Mouse (Mus musculus) midbrain, embryonic 16.5 days (tissue): ENCODE results near the gene Ip6k3. TPM values are rescaled to one million over a fixed set of nuclear protein-coding genes. Genes with fewer than 3 reads are reported as not detected.

Source experiments
- ATAC-seq: fragments of 200-750 bp; cut with Nextera tagmentation; 2 replicates; pipeline ENCODE4 v1.8.0; 2017; ENCODE audit warnings: moderate TSS enrichment
- H3K27ac ChIP-seq: fragments of 300-500 bp; sonication (generic); 2 replicates; pipeline ENCODE4 v1.5.1; 2014; ENCODE audit warnings: mild to moderate bottlenecking, low read length, mixed read lengths
- H3K27me3 ChIP-seq: fragments of 300-500 bp; sonication (generic); 2 replicates; pipeline ENCODE4 v1.6.1; 2014; ENCODE audit warnings: low read depth, low read length, mixed read lengths; ENCODE audit not compliant: control insufficient read depth, insufficient read depth
- H3K36me3 ChIP-seq: fragments of 300-500 bp; sonication (generic); 2 replicates; pipeline ENCODE4 v1.6.1; 2014; ENCODE audit warnings: mild to moderate bottlenecking, low read length, moderate library complexity, mixed read lengths; ENCODE audit not compliant: control insufficient read depth, insufficient read depth
- H3K4me1 ChIP-seq: fragments of 300-500 bp; sonication (generic); 2 replicates; pipeline ENCODE4 v1.6.1; 2014; ENCODE audit warnings: mild to moderate bottlenecking, low read length, mixed read lengths; ENCODE audit not compliant: control insufficient read depth, insufficient read depth
- H3K4me2 ChIP-seq: fragments of 300-500 bp; sonication (generic); 2 replicates; pipeline ENCODE4 v1.6.1; 2014; ENCODE audit warnings: mild to moderate bottlenecking, low read length, mixed read lengths
- H3K4me3 ChIP-seq: fragments of 300-500 bp; sonication (generic); 2 replicates; pipeline ENCODE4 v1.5.1; 2014; ENCODE audit warnings: low read depth, mild to moderate bottlenecking, low read length, moderate library complexity, mixed read lengths
- H3K9ac ChIP-seq: fragments of 300-500 bp; sonication (generic); 2 replicates; pipeline ENCODE4 v1.6.1; 2014; ENCODE audit warnings: low read depth, low read length, mixed read lengths
- H3K9me3 ChIP-seq: fragments of 300-500 bp; sonication (generic); replicated peaks from 2 replicates; pipeline ENCODE4 v1.6.1; 2014; ENCODE audit warnings: mild to moderate bottlenecking, low read length, mixed read lengths; ENCODE audit not compliant: control insufficient read depth, poor library complexity, severe bottlenecking
- WGBS: fragments of 180-500 bp; shearing (Covaris S2); extraction: QIAGEN DNeasy Blood & Tissue Kit; methylation state at CpG from one replicate; pipeline ENCODE4 v1.1.7; 2014; 5-methylcytosine and 5-hydroxymethylcytosine counted together
- polyA plus RNA-seq: library from polyadenylated mRNA; unstranded; fragments of >200 nt; fragmentation: Nextera tagmentation; extraction: Ambion mirVana; gene quantifications from 2 replicates; pipeline ENCODE4 v1.2.1, GENCODE M21; 2015

Gene Ip6k3
- polyA plus RNA-seq, 1 experiment from 2014 or later = 0.15 TPM

- no peak overlapping the region for H3K27ac ChIP-seq
- H3K9me3 ChIP-seq = no peaks in the 10 kb centered on the region
- H3K36me3 ChIP-seq = no peaks in the 10 kb centered on the region
- H3K4me1 ChIP-seq = peaks cover 22% of the 10 kb centered on the region
- no peak overlapping the region for H3K4me2 ChIP-seq
- H3K27me3 ChIP-seq = no peaks in the 10 kb centered on the region
- no peak overlapping the region for H3K9ac ChIP-seq
- ATAC-seq = no peak
- no peak overlapping the region for H3K4me3 ChIP-seq
- 74% methylated on average over 8 of the region's 8 CpGs for WGBS
Measured at GRCm38 (mm10) chr17:27151411-27151810, 16.2 kb downstream of the Ip6k3 start.

- Histone ChIP-seq H3K36me3 (no peaks in the 10 kb centered on the region), H3K4me3 (no peak overlapping the region), H3K4me1 (peaks cover 26% of the 10 kb centered on the region), H3K9ac (no peak overlapping the region), H3K9me3 (no peaks in the 10 kb centered on the region), H3K4me2 (no peak overlapping the region), H3K27me3 (no peaks in the 10 kb centered on the region), H3K27ac (no peak overlapping the region)
- no peak for ATAC-seq
- 67% methylated on average over 7 of the region's 7 CpGs for WGBS
Measured at GRCm38 (mm10) chr17:27150871-27151270, 16.7 kb downstream of the Ip6k3 start.

DNA sequence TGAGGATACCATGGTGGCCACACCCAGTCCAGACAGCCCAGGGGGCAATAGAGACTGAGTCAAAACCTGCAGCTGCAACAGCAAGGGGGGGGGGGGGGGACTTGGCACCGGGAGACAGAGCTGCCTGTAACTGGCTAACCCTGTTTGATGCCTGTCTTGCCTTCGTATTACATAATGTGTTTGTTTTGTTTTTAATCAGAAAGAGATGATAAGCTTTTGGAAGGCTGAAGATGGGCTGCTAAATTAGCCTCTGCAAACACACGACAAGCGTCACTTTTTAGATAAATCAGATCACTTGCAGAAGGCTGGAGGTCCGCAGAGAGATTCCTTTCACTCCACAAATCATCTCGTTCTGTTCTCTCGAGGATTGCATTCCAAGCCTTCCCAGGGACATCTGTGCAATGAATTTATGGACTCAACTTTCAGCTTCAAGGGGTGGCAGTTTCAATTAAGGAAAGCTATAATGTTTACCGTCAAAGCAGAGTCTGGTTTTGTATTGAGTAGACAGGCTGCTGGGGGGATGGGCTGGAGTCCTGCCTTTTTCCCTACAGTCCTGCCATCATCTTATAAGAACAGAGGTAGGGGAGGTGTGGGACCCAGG is 21.2 kb downstream of the Ip6k3 start:
- H3K4me1 ChIP-seq = peaks cover 21% of the 10 kb centered on the region
- no peak overlapping the region for H3K27ac ChIP-seq
- no peaks in the 10 kb centered on the region for H3K36me3 ChIP-seq
- no peak overlapping the region for H3K4me3 ChIP-seq
- 0 out of 2 replicates have a peak overlapping the region, but pooled peaks have one; percentile 6 for H3K9ac ChIP-seq
- no peaks in the 10 kb centered on the region for H3K27me3 ChIP-seq
- WGBS = 25% methylated on average over 8 of the region's 8 CpGs
- no peak for ATAC-seq
- no peak overlapping the region for H3K4me2 ChIP-seq
- H3K9me3 ChIP-seq = no peaks in the 10 kb centered on the region

GRCm38 (mm10) chr17:27144152-27144551 is 23.4 kb downstream of the Ip6k3 start:
- no peak overlapping the region for H3K4me2 ChIP-seq
- H3K4me3 ChIP-seq = no peak overlapping the region
- H3K9ac ChIP-seq = no peak overlapping the region
- H3K9me3 ChIP-seq = no peaks in the 10 kb centered on the region
- H3K36me3 ChIP-seq = no peaks in the 10 kb centered on the region
- ATAC-seq = no peak
- WGBS = 76% methylated on average over 4 of the region's 4 CpGs
- H3K4me1 ChIP-seq = peaks cover 35% of the 10 kb centered on the region
- H3K27ac ChIP-seq = no peak overlapping the region
- H3K27me3 ChIP-seq = no peaks in the 10 kb centered on the region

DNA sequence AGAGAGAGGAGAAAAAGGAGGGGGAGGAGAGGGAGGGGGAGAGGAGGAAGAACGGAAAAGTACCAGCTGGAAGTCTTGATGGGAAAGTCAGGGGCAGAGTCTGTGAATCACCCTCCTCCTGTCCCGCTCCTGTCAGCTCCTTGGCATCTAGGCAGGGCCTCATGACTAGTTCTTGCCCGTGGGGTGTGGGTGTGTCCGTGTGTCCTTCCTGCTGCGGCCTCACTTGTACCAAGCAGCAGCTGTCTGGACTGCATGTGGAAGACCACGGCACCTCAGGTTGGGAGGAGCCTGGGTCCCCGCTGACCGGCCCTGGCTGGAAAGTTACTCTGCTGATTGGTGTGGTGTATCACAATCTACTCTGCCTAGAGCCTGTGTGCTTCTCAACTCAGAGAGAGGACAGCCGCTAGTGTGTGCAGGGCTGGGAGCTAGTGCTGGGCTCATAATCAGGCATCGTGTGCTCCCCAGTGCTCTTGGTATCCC is 25.6 kb downstream of the Ip6k3 start:
- Histone ChIP-seq H3K27me3 (no peaks in the 10 kb centered on the region), H3K4me1 (peaks cover 31% of the 10 kb centered on the region), H3K36me3 (no peaks in the 10 kb centered on the region), H3K9ac (no peak overlapping the region), H3K4me3 (no peak overlapping the region), H3K9me3 (no peaks in the 10 kb centered on the region), H3K27ac (no peak overlapping the region), H3K4me2 (no peak overlapping the region)
- ATAC-seq = no peak
- WGBS = 60% methylated on average over 10 of the region's 10 CpGs

- Histone ChIP-seq H3K27me3 (no peaks in the 10 kb centered on the region), H3K4me3 (no peak overlapping the region), H3K9me3 (no peaks in the 10 kb centered on the region), H3K4me1 (peaks cover 21% of the 10 kb centered on the region), H3K27ac (no peak overlapping the region), H3K36me3 (no peaks in the 10 kb centered on the region), H3K9ac (0 out of 2 replicates have a peak overlapping the region, but pooled peaks have one; percentile 7), H3K4me2 (no peak overlapping the region)
- WGBS = 27% methylated on average over 9 of the region's 9 CpGs
- no peak for ATAC-seq
Measured at GRCm38 (mm10) chr17:27140262-27140661, 27.3 kb downstream of the Ip6k3 start.

GRCm38 (mm10) chr17:27139304-27139703 is 28.3 kb downstream of the Ip6k3 start:
- H3K9ac ChIP-seq = no peak overlapping the region
- H3K27ac ChIP-seq = 0 out of 2 replicates have a peak overlapping the region, but pooled peaks have one; percentile 24
- H3K9me3 ChIP-seq = no peaks in the 10 kb centered on the region
- H3K4me1 ChIP-seq = peaks cover 22% of the 10 kb centered on the region
- no peaks in the 10 kb centered on the region for H3K27me3 ChIP-seq
- ATAC-seq = no peak
- H3K4me3 ChIP-seq = no peak overlapping the region
- H3K4me2 ChIP-seq = no peak overlapping the region
- WGBS = 25% methylated on average over 7 of the region's 7 CpGs
- no peaks in the 10 kb centered on the region for H3K36me3 ChIP-seq

DNA sequence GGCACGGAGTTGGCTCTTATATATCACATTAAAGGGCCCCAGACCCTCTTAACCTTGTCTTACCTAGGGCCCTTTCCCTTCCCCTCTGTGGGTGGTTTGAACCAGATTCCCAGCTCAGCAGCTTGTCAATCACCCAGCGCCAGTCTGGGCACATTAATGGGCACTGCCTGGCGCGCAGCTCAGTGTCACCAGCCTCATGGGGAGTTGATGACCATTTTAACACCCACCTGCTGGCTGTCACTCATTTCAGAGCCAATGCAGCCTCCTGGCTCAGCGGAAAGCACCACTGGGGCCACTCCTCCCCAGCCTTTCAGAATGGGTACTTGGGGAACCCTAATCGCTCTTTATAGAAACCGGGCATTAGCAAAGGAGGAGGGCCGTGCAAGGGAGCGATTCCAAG is 29.2 kb downstream of the Ip6k3 start:
- Histone ChIP-seq H3K4me3 (no peak overlapping the region), H3K4me1 (peaks cover 25% of the 10 kb centered on the region), H3K27me3 (no peaks in the 10 kb centered on the region), H3K9me3 (no peaks in the 10 kb centered on the region), H3K27ac (no peak overlapping the region), H3K9ac (no peak overlapping the region), H3K36me3 (no peaks in the 10 kb centered on the region), H3K4me2 (no peak overlapping the region)
- no peak for ATAC-seq
- 59% methylated on average over 9 of the region's 9 CpGs for WGBS

DNA sequence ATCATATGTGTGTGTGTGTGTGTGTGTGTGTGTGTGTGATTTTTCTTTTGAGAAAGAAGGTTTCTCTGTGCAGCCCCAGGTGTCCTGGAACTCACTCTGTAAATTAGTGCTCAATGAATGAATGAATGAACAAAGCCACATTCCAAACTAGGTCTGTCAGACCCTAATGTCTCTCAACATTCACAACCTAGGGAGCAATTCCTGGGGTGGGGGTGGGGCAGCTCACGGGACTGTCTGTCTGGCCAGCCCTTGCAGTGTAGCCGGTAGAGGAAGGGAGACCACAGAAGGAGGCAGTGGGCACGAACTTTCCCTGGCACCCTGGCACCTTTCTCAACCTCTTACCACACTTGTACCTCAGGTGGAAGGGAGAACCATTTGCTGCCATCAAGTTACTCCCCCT is 32.9 kb downstream of the Ip6k3 start:
- H3K4me3 ChIP-seq = no peak overlapping the region
- no peaks in the 10 kb centered on the region for H3K36me3 ChIP-seq
- H3K27ac ChIP-seq = no peak overlapping the region
- H3K4me2 ChIP-seq = no peak overlapping the region
- H3K9me3 ChIP-seq = no peaks in the 10 kb centered on the region
- ATAC-seq = no peak
- peak overlapping the region; percentile 23; the same call in 1 of the 2 replicates for H3K9ac ChIP-seq
- 43% methylated on average over 3 of the region's 3 CpGs for WGBS
- H3K4me1 ChIP-seq = peaks cover 39% of the 10 kb centered on the region
- no peaks in the 10 kb centered on the region for H3K27me3 ChIP-seq
